Mouse (Mus musculus) G1E (cell line): ENCODE data around the gene Atp2a3.

Source experiments
- CTCF ChIP-seq: IDR thresholded peaks from 2 replicates; pipeline ENCODE4 v1.5.1; 2012; ENCODE audit warnings: low read depth, low read length, inconsistent platforms, mixed read lengths
- POLR2AphosphoS5 ChIP-seq: IDR thresholded peaks from 2 replicates; pipeline ENCODE4 v1.6.1; 2012; ENCODE audit warnings: low read depth, low read length, inconsistent platforms; ENCODE audit not compliant: insufficient replicate concordance
- TAL1 ChIP-seq: conservative IDR thresholded peaks from 2 replicates; pipeline ENCODE4 v1.6.1; 2012; ENCODE audit warnings: low read depth, low read length, inconsistent platforms, mixed read lengths

GRCm38 (mm10) chr11:72987807-72988206 lies 26.8 kb downstream of the Atp2a3 start:
- no peak for TF ChIP-seq CTCF
- no peak for TF ChIP-seq TAL1
- no peak for TF ChIP-seq POLR2AphosphoS5
